Mouse (Mus musculus) C2C12 (cell line): ENCODE data around the gene Lair1.

Source experiments
- CTCF ChIP-seq: IDR thresholded peaks from one replicate; pipeline ENCODE4 v1.5.1; 2011; ENCODE audit not compliant: control insufficient read depth, insufficient read depth, insufficient read length
- MAX ChIP-seq: IDR thresholded peaks from one replicate; pipeline ENCODE4 v1.6.1; 2011; ENCODE audit warnings: mild to moderate bottlenecking, control low read depth
- MYOD1 ChIP-seq: IDR thresholded peaks from one replicate; pipeline ENCODE4 v1.6.1; 2011; ENCODE audit warnings: low read depth; ENCODE audit not compliant: control insufficient read depth, insufficient read length
- USF1 ChIP-seq: IDR thresholded peaks from one replicate; pipeline ENCODE4 v1.6.1; 2011; ENCODE audit warnings: low read depth, mild to moderate bottlenecking, control low read depth, moderate library complexity

DNA sequence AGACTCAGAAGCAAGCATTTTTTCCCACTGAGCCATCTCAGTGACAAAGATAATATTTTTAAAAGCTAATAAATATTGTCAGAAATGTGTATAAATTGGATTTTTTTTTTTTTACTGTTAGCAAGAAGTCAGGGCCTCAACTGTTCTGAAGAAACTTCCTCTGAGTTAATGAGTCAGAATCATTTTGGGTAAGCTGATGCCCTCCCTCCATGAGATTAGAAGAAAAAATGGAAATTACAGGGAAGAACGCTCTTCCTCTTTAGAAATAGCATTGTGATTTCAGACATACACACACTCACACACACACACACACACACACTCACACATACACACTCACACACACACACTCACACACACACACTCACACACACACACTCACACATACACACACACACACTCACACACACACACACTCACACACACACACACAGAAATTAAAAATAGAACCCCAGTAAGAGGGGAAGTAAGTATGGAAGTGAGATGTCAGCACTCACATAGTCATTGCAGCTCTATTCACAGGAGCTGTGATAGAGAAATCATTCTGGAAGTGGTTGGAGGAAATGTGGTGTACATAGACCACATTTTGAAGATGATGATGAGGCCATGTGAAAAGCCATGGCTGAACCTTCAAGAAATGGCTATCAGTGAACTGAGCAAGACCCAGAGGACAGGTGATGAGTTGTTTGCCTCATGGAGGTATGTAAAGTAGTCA is 866 bp upstream of the Lair1 start:
- TF ChIP-seq CTCF (no peak), USF1 (no peak), MAX (no peak), MYOD1 (no peak)
